In genomic region chr9:78520780-78521601, GRCm38 (mm10) we compare ENCODE assay signal across 8 mouse cellular contexts. TPM values are rescaled to one million over a fixed set of nuclear protein-coding genes. Genes with fewer than 3 reads are reported as not detected.
A peak's percentile ranks its signal among the peaks of the same experiment; 100 is the strongest.
DNase-seq lines count a peak whose midpoint lies in the region; ATAC-seq and TF ChIP-seq lines count a peak whose summit lies in the region.

No protein-coding gene starts in this region.

- H3K36me3 ChIP-seq in heart, embryonic 10.5 days: peaks cover 22% of the 10 kb centered on the region
- H3K36me3 ChIP-seq in kidney, adult 2 months (ENCODE audit: control insufficient read depth, insufficient read depth, low read length): no peaks in the 10 kb centered on the region
- H3K36me3 ChIP-seq in midbrain, embryonic 13.5 days: no peaks in the 10 kb centered on the region
- H3K36me3 ChIP-seq in stomach, postnatal 0 days (ENCODE audit: control insufficient read depth, insufficient read depth, low read length): no peaks in the 10 kb centered on the region

- H3K9ac ChIP-seq in midbrain, embryonic 13.5 days (replicated peaks): peak overlapping the region; percentile 74
- peak overlapping the region; percentile 47 for H3K9ac ChIP-seq in stomach, postnatal 0 days (ENCODE audit: low read length)

- H3K9me3 ChIP-seq in heart, embryonic 10.5 days: no peaks in the 10 kb centered on the region
- H3K9me3 ChIP-seq in midbrain, embryonic 13.5 days: no peaks in the 10 kb centered on the region
- no peaks in the 10 kb centered on the region for H3K9me3 ChIP-seq in stomach, postnatal 0 days (ENCODE audit: control insufficient read depth, low read length)

- peak; percentile 54 for DNase-seq in urinary bladder, postnatal 14 days (ENCODE audit: low spot score)
- no peak for DNase-seq in urinary bladder, adult 2 months (ENCODE audit: low spot score)
- peak; percentile 89 for DNase-seq in heart, embryonic 10.5 days (ENCODE audit: low spot score)
- peak; percentile 78 for DNase-seq in kidney, adult 2 months
- DNase-seq in liver: peak; percentile 38
- DNase-seq in stomach, postnatal 0 days (ENCODE audit: low spot score): peak; percentile 88

- no peaks in the 10 kb centered on the region for H3K27me3 ChIP-seq in heart, embryonic 10.5 days (ENCODE audit: insufficient read depth, poor library complexity, severe bottlenecking)
- H3K27me3 ChIP-seq in kidney, adult 2 months (replicated peaks; ENCODE audit: control insufficient read depth, insufficient read depth, low read length): no peaks in the 10 kb centered on the region
- no peaks in the 10 kb centered on the region for H3K27me3 ChIP-seq in midbrain, embryonic 13.5 days
- no peaks in the 10 kb centered on the region for H3K27me3 ChIP-seq in stomach, postnatal 0 days (ENCODE audit: control insufficient read depth, insufficient read depth, low read length)

- no peak for TF ChIP-seq EP300 in stomach, postnatal 0 days (optimal IDR thresholded peaks at IDR 0.05)

- peak; percentile 60 for ATAC-seq in common myeloid progenitor, adult 5-6 weeks (replicated peaks; ENCODE audit: low read depth, poor library complexity, severe bottlenecking)
- peak; percentile 74 for ATAC-seq in midbrain, embryonic 13.5 days
- ATAC-seq in stomach, postnatal 0 days (ENCODE audit: low FRiP score, low TSS enrichment): peak; percentile 89

- peak overlapping the region; percentile 78 for H3K4me2 ChIP-seq in midbrain, embryonic 13.5 days (replicated peaks)
- peak overlapping the region; percentile 67 for H3K4me2 ChIP-seq in stomach, postnatal 0 days (replicated peaks; ENCODE audit: low read depth)

- H3K4me3 ChIP-seq in heart, embryonic 10.5 days: peak overlapping the region; percentile 74
- H3K4me3 ChIP-seq in kidney, adult 2 months (ENCODE audit: insufficient read depth, low read depth, low read length): peak overlapping the region; percentile 40
- peak overlapping the region; percentile 53 for H3K4me3 ChIP-seq in midbrain, embryonic 13.5 days (replicated peaks)
- peak overlapping the region; percentile 28 for H3K4me3 ChIP-seq in stomach, postnatal 0 days (ENCODE audit: low read depth, low read length)

- peaks cover 31% of the 10 kb centered on the region for H3K4me1 ChIP-seq in heart, embryonic 10.5 days
- no peaks in the 10 kb centered on the region for H3K4me1 ChIP-seq in kidney, adult 2 months (ENCODE audit: control insufficient read depth, insufficient read depth, low read length)
- peaks cover 19% of the 10 kb centered on the region for H3K4me1 ChIP-seq in midbrain, embryonic 13.5 days (replicated peaks)
- H3K4me1 ChIP-seq in stomach, postnatal 0 days (replicated peaks; ENCODE audit: control insufficient read depth, insufficient read depth): 0 out of 2 replicates have a peak, but pooled peaks cover 2% of the 10 kb centered on the region

- no peak for TF ChIP-seq POLR2A in kidney, adult 2 months (IDR thresholded peaks at IDR 0.05; ENCODE audit: low read depth, low read length)

- no peak for TF ChIP-seq CTCF in kidney, adult 2 months (conservative IDR thresholded peaks at IDR 0.05; ENCODE audit: insufficient read depth, insufficient read length, low read depth, low read length)
- no peak for TF ChIP-seq CTCF in stomach, postnatal 0 days (IDR thresholded peaks at IDR 0.05; ENCODE audit: low read depth)

- peak overlapping the region; percentile 92 for H3K27ac ChIP-seq in heart, embryonic 10.5 days
- H3K27ac ChIP-seq in kidney, adult 2 months (ENCODE audit: insufficient read depth, low read depth, low read length): no peak overlapping the region
- peak overlapping the region; percentile 86 for H3K27ac ChIP-seq in midbrain, embryonic 13.5 days
- peak overlapping the region; percentile 65 for H3K27ac ChIP-seq in stomach, postnatal 0 days (replicated peaks)

- 2% methylated on average over 40 of the region's 40 CpGs for whole genome bisulfite sequencing in heart, embryonic 10.5 days
- 5% methylated on average over 40 of the region's 40 CpGs for WGBS in kidney, adult 2 months
- WGBS in midbrain, embryonic 13.5 days: 2% methylated on average over 40 of the region's 40 CpGs
- 4% methylated on average over 40 of the region's 40 CpGs for WGBS in stomach, postnatal 0 days

RNA-seq across cellular contexts. Expression of gene Eef1a1, which starts 32.0 kb away (rescaled TPM):
- polyA plus RNA-seq in urinary bladder, adult 2 months (2012; rRNA removed): 7,337 and 9,833 TPM in 2 replicates
- 14,048 and 16,425 TPM in 2 replicates for total RNA-seq in common myeloid progenitor, adult 5-6 weeks (2017)
- 2,877 and 3,185 TPM in 2 replicates for polyA plus RNA-seq in heart, embryonic 10.5 days (2016; fragmentation: Nextera tagmentation; extraction: Ambion mirVana)
- polyA plus RNA-seq in kidney, adult 2 months (2012; rRNA removed): 4,503 and 4,540 TPM in 2 replicates
- polyA plus RNA-seq in midbrain, embryonic 13.5 days (2015; fragmentation: Nextera tagmentation; extraction: Ambion mirVana): 3,693 and 3,771 TPM in 2 replicates
- polyA plus RNA-seq in stomach, postnatal 0 days (2015; fragmentation: Nextera tagmentation; extraction: Ambion mirVana): 2,673 and 2,818 TPM in 2 replicates
